Mouse (Mus musculus): Measurements from ENCODE around the gene E330021D16Rik. TPM values are rescaled to one million over a fixed set of nuclear protein-coding genes. Genes with fewer than 3 reads are reported as not detected.

The E330021D16Rik gene
- polyA plus RNA-seq, 1 experiment from 2014 or later: 0.42 TPM

GRCm38 (mm10) chr6:136418889-136419835 lies 3.8 kb upstream of the E330021D16Rik start:
- H3K4me2 ChIP-seq: no peak overlapping the region
- no peaks in the 10 kb centered on the region for H3K27me3 ChIP-seq
- WGBS: 61% methylated on average over 17 of the region's 17 CpGs
- no peak overlapping the region for H3K27ac ChIP-seq
- peaks cover 9% of the 10 kb centered on the region; the same call in 1 of the 2 replicates for H3K4me1 ChIP-seq
- ATAC-seq (ENCODE audit: borderline replicate concordance, extremely low read depth, low FRiP score, low TSS enrichment): no peak
- H3K36me3 ChIP-seq: no peaks in the 10 kb centered on the region
- no peak overlapping the region for H3K4me3 ChIP-seq
- H3K9me3 ChIP-seq: no peaks in the 10 kb centered on the region
- H3K9ac ChIP-seq: no peak overlapping the region

GRCm38 (mm10) chr6:136418333-136418848 lies 3.0 kb upstream of the E330021D16Rik start:
- H3K4me2 ChIP-seq: no peak overlapping the region
- H3K27me3 ChIP-seq: no peaks in the 10 kb centered on the region
- peak; percentile 62; the same call in 1 of the 2 replicates for ATAC-seq (ENCODE audit: borderline replicate concordance, extremely low read depth, low FRiP score, low TSS enrichment)
- no peak overlapping the region for H3K27ac ChIP-seq
- H3K4me3 ChIP-seq: no peak overlapping the region
- H3K9me3 ChIP-seq: no peaks in the 10 kb centered on the region
- peaks cover 9% of the 10 kb centered on the region; the same call in 1 of the 2 replicates for H3K4me1 ChIP-seq
- no peaks in the 10 kb centered on the region for H3K36me3 ChIP-seq
- 27% methylated on average over 8 of the region's 8 CpGs for WGBS
- H3K9ac ChIP-seq: no peak overlapping the region

- Histone ChIP-seq H3K9me3 (no peaks in the 10 kb centered on the region), H3K4me1 (peaks cover 9% of the 10 kb centered on the region; the same call in 1 of the 2 replicates), H3K27me3 (no peaks in the 10 kb centered on the region), H3K4me2 (no peak overlapping the region), H3K9ac (no peak overlapping the region), H3K4me3 (no peak overlapping the region), H3K36me3 (no peaks in the 10 kb centered on the region), H3K27ac (no peak overlapping the region)
- WGBS: 66% methylated on average over 5 of the region's 5 CpGs
- ATAC-seq (ENCODE audit: borderline replicate concordance, extremely low read depth, low FRiP score, low TSS enrichment): peak; percentile 69; the same call in 1 of the 2 replicates
Observed at GRCm38 (mm10) chr6:136417864-136418263, 2.5 kb upstream of the E330021D16Rik start.

- Histone ChIP-seq H3K4me2 (no peak overlapping the region), H3K4me3 (no peak overlapping the region), H3K9ac (no peak overlapping the region), H3K4me1 (peaks cover 7% of the 10 kb centered on the region; the same call in 1 of the 2 replicates), H3K27ac (no peak overlapping the region), H3K9me3 (no peaks in the 10 kb centered on the region), H3K27me3 (no peaks in the 10 kb centered on the region), H3K36me3 (no peaks in the 10 kb centered on the region)
- 87% methylated on average over 5 of the region's 5 CpGs for WGBS
- no peak for ATAC-seq (ENCODE audit: borderline replicate concordance, extremely low read depth, low FRiP score, low TSS enrichment)
Observed at GRCm38 (mm10) chr6:136413856-136414362, 1.5 kb downstream of the E330021D16Rik start.

- Histone ChIP-seq H3K4me1 (no peaks in the 10 kb centered on the region), H3K36me3 (no peaks in the 10 kb centered on the region), H3K9ac (no peak overlapping the region), H3K9me3 (no peaks in the 10 kb centered on the region), H3K4me3 (no peak overlapping the region), H3K27me3 (no peaks in the 10 kb centered on the region), H3K4me2 (no peak overlapping the region), H3K27ac (peak overlapping the region; percentile 85)
- 50% methylated on average over 2 of the region's 2 CpGs for WGBS
- ATAC-seq (ENCODE audit: borderline replicate concordance, extremely low read depth, low FRiP score, low TSS enrichment): peak; percentile 91
Observed at GRCm38 (mm10) chr6:136407608-136408192, 7.7 kb downstream of the E330021D16Rik start.

- no peaks in the 10 kb centered on the region for H3K27me3 ChIP-seq
- no peak overlapping the region for H3K4me2 ChIP-seq
- H3K9ac ChIP-seq: no peak overlapping the region
- no peaks in the 10 kb centered on the region for H3K4me1 ChIP-seq
- no peak for ATAC-seq (ENCODE audit: borderline replicate concordance, extremely low read depth, low FRiP score, low TSS enrichment)
- no peak overlapping the region for H3K27ac ChIP-seq
- WGBS: 86% methylated on average over 9 of the region's 9 CpGs
- H3K9me3 ChIP-seq: no peaks in the 10 kb centered on the region
- no peak overlapping the region for H3K4me3 ChIP-seq
- H3K36me3 ChIP-seq: no peaks in the 10 kb centered on the region
Observed at GRCm38 (mm10) chr6:136396860-136397259, 18.5 kb downstream of the E330021D16Rik start.

- no peaks in the 10 kb centered on the region for H3K9me3 ChIP-seq
- 69% methylated on average over 9 of the region's 9 CpGs for WGBS
- no peak overlapping the region for H3K9ac ChIP-seq
- no peaks in the 10 kb centered on the region for H3K4me1 ChIP-seq
- no peak for ATAC-seq (ENCODE audit: borderline replicate concordance, extremely low read depth, low FRiP score, low TSS enrichment)
- H3K27ac ChIP-seq: no peak overlapping the region
- no peak overlapping the region for H3K4me3 ChIP-seq
- no peaks in the 10 kb centered on the region for H3K36me3 ChIP-seq
- no peaks in the 10 kb centered on the region for H3K27me3 ChIP-seq
- H3K4me2 ChIP-seq: no peak overlapping the region
Observed at GRCm38 (mm10) chr6:136390262-136390661, 25.1 kb downstream of the E330021D16Rik start.

- Histone ChIP-seq H3K4me2 (no peak overlapping the region), H3K9ac (no peak overlapping the region), H3K36me3 (no peaks in the 10 kb centered on the region), H3K27me3 (no peaks in the 10 kb centered on the region), H3K27ac (no peak overlapping the region), H3K9me3 (no peaks in the 10 kb centered on the region), H3K4me3 (no peak overlapping the region), H3K4me1 (no peaks in the 10 kb centered on the region)
- whole genome bisulfite sequencing: 76% methylated on average over 7 of the region's 7 CpGs
- ATAC-seq (ENCODE audit: borderline replicate concordance, extremely low read depth, low FRiP score, low TSS enrichment): no peak
Observed at GRCm38 (mm10) chr6:136385287-136385686, 30.1 kb downstream of the E330021D16Rik start.

GRCm38 (mm10) chr6:136383218-136383617 lies 32.2 kb downstream of the E330021D16Rik start:
- no peaks in the 10 kb centered on the region for H3K4me1 ChIP-seq
- H3K9me3 ChIP-seq: no peaks in the 10 kb centered on the region
- no peak overlapping the region for H3K27ac ChIP-seq
- ATAC-seq (ENCODE audit: borderline replicate concordance, extremely low read depth, low FRiP score, low TSS enrichment): 0 out of 2 replicates have a peak, but pooled peaks have one; percentile 35
- WGBS: 73% methylated on average over 3 of the region's 3 CpGs
- H3K4me2 ChIP-seq: no peak overlapping the region
- no peak overlapping the region for H3K9ac ChIP-seq
- no peak overlapping the region for H3K4me3 ChIP-seq
- H3K27me3 ChIP-seq: no peaks in the 10 kb centered on the region
- no peaks in the 10 kb centered on the region for H3K36me3 ChIP-seq

- no peaks in the 10 kb centered on the region for H3K4me1 ChIP-seq
- no peaks in the 10 kb centered on the region for H3K27me3 ChIP-seq
- no peak overlapping the region for H3K4me2 ChIP-seq
- no peak for ATAC-seq (ENCODE audit: borderline replicate concordance, extremely low read depth, low FRiP score, low TSS enrichment)
- no peak overlapping the region for H3K27ac ChIP-seq
- no peaks in the 10 kb centered on the region for H3K9me3 ChIP-seq
- H3K9ac ChIP-seq: no peak overlapping the region
- no peaks in the 10 kb centered on the region for H3K36me3 ChIP-seq
- no peak overlapping the region for H3K4me3 ChIP-seq
Observed at GRCm38 (mm10) chr6:136376097-136376496, 39.3 kb downstream of the E330021D16Rik start.

GRCm38 (mm10) chr6:136364430-136365098 lies 50.8 kb downstream of the E330021D16Rik start:
- H3K27me3 ChIP-seq: no peaks in the 10 kb centered on the region
- H3K4me2 ChIP-seq: no peak overlapping the region
- no peaks in the 10 kb centered on the region for H3K36me3 ChIP-seq
- no peak for ATAC-seq (ENCODE audit: borderline replicate concordance, extremely low read depth, low FRiP score, low TSS enrichment)
- no peak overlapping the region for H3K27ac ChIP-seq
- H3K4me1 ChIP-seq: no peaks in the 10 kb centered on the region
- H3K9me3 ChIP-seq: no peaks in the 10 kb centered on the region
- 70% methylated on average over 12 of the region's 12 CpGs for WGBS
- H3K9ac ChIP-seq: no peak overlapping the region
- no peak overlapping the region for H3K4me3 ChIP-seq
